Mouse (Mus musculus): Measurements from ENCODE around the gene Cacna2d3. TPM values are rescaled to one million over a fixed set of nuclear protein-coding genes. Genes with fewer than 3 reads are reported as not detected.

The Cacna2d3 gene
- total and polyA plus RNA-seq, 3 experiments: not detected

DNA sequence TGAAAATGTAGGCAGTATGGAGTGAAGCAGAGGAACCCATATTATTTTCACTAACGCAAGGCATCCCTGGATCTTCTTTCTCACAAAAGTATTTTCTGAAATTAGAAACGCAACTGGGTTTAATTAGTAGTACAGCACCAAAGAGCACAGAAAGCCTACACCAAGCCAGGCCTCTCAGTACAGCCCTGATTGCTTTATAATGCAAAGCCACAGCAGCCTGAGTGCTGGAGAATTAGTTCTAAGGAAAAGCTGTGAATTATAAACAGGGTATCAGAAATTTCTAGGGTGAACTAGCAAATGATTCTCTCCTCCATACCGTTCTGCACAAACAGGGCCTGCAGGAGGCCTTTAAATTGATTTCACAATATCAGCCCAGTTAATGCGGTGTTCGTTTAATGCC lies 380.9 kb downstream of the Cacna2d3 start:
- Histone ChIP-seq H3K4me1 (ENCODE audit: control insufficient read depth in 1 of 2, insufficient read depth in 2 of 2) (no peaks in the 10 kb centered on the region), H3K27ac (ENCODE audit: insufficient read depth, low read depth) (no peak overlapping the region), H3K4me2 (ENCODE audit: insufficient read depth, low read depth, poor library complexity, severe bottlenecking) (no peak overlapping the region), H3K4me3 (replicated peaks in 1 of 3; ENCODE audit: low read depth in 2 of 3, low read length in 2 of 3, poor library complexity in 1 of 3) (no peak overlapping the region), H3K9me3 (replicated peaks; ENCODE audit: low read length) (peaks cover 42% of the 10 kb centered on the region), H3K79me2 (replicated peaks; ENCODE audit: control insufficient read depth, extremely low read depth, insufficient read depth, poor library complexity, severe bottlenecking) (no peaks in the 10 kb centered on the region), H3K9ac (ENCODE audit: insufficient read depth, low read depth) (no peak overlapping the region), H3K36me3 (replicated peaks in 1 of 2; ENCODE audit: control insufficient read depth in 1 of 2, insufficient read depth in 1 of 2, low read length in 1 of 2) (no peaks in the 10 kb centered on the region), H3K27me3 (replicated peaks) (no peaks in the 10 kb centered on the region)
- in situ Hi-C loops (cut with MboI; ENCODE audit: low pct_ligation_motif_present, low pct_unique_long_range_greater_than_20kb, low sequenced_read_pairs): no loop called here
- no peak for DNase-seq (ENCODE audit: extremely low read depth)
- TF ChIP-seq MXI1 (IDR thresholded peaks at IDR 0.05; ENCODE audit: low read depth, low read length) (no peak), CTCF (conservative IDR thresholded peaks at IDR 0.05 in 1 of 2, IDR thresholded peaks at IDR 0.05 in 1 of 2; ENCODE audit: low read depth in 2 of 2, low read length in 2 of 2) (no peak)
- dilution Hi-C loops (cut with MboI; ENCODE audit: extremely low pct_ligation_motif_present, extremely low pct_unique_long_range_greater_than_20kb, low sequenced_read_pairs): no loop called here

DNA sequence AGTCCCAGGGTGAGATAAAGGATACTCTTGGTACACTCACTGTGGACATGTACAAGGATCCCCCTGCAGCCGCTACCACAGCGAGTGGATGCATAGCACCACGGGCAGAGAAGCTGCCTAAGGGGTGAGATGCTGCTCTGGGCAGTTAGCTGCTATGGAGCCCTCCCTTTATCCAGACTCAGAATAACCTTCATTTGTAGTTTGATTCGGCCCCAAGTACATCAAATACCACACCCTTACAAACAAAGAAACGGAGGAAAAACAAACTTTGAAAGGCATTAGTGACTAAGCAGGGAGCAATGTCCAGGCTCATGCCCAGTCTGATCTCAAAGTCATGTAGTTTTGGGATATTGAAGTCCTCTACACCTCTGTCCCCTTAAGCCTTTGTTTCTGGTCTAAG lies 386.8 kb downstream of the Cacna2d3 start:
- dilution Hi-C loops (cut with MboI; ENCODE audit: extremely low pct_ligation_motif_present, extremely low pct_unique_long_range_greater_than_20kb, low sequenced_read_pairs) (no loop called here), in situ Hi-C loops (cut with MboI; ENCODE audit: low pct_ligation_motif_present, low pct_unique_long_range_greater_than_20kb, low sequenced_read_pairs) (no loop called here)
- Histone ChIP-seq H3K4me1 (ENCODE audit: control insufficient read depth in 1 of 2, insufficient read depth in 2 of 2) (no peaks in the 10 kb centered on the region), H3K27ac (ENCODE audit: insufficient read depth, low read depth) (no peak overlapping the region), H3K4me3 (replicated peaks in 1 of 3; ENCODE audit: low read depth in 2 of 3, low read length in 2 of 3, poor library complexity in 1 of 3) (no peak overlapping the region), H3K36me3 (replicated peaks in 1 of 2; ENCODE audit: control insufficient read depth in 1 of 2, insufficient read depth in 1 of 2, low read length in 1 of 2) (no peaks in the 10 kb centered on the region), H3K79me2 (replicated peaks; ENCODE audit: control insufficient read depth, extremely low read depth, insufficient read depth, poor library complexity, severe bottlenecking) (no peaks in the 10 kb centered on the region), H3K9ac (ENCODE audit: insufficient read depth, low read depth) (no peak overlapping the region), H3K27me3 (replicated peaks) (no peaks in the 10 kb centered on the region), H3K9me3 (replicated peaks; ENCODE audit: low read length) (peaks cover 45% of the 10 kb centered on the region), H3K4me2 (ENCODE audit: insufficient read depth, low read depth, poor library complexity, severe bottlenecking) (no peak overlapping the region)
- no peak for DNase-seq (ENCODE audit: extremely low read depth)
- no peak for TF ChIP-seq USF2 (conservative IDR thresholded peaks at IDR 0.05; ENCODE audit: low read depth, low read length)
- no peak for TF ChIP-seq NRF1 (IDR thresholded peaks at IDR 0.05; ENCODE audit: low read depth, low read length)
- no peak for TF ChIP-seq ZMIZ1 (IDR thresholded peaks at IDR 0.05; ENCODE audit: low read depth, low read length)
- TF ChIP-seq KAT2A (IDR thresholded peaks at IDR 0.05; ENCODE audit: insufficient replicate concordance, low read length): no peak
- no peak for TF ChIP-seq POLR2A (IDR thresholded peaks at IDR 0.05; ENCODE audit: low read depth, low read length)
- TF ChIP-seq TBP (conservative IDR thresholded peaks at IDR 0.05; ENCODE audit: low read depth, low read length): no peak
- no peak for TF ChIP-seq POLR2AphosphoS2 (IDR thresholded peaks at IDR 0.05; ENCODE audit: low read depth, low read length)
- TF ChIP-seq NELFE (IDR thresholded peaks at IDR 0.05; ENCODE audit: low read depth, low read length): no peak
- no peak for TF ChIP-seq MAFK (IDR thresholded peaks at IDR 0.05; ENCODE audit: insufficient replicate concordance, low read length)
- TF ChIP-seq CHD1 (IDR thresholded peaks at IDR 0.05; ENCODE audit: low read depth, low read length): no peak
- TF ChIP-seq RCOR1 (conservative IDR thresholded peaks at IDR 0.05; ENCODE audit: low read depth, low read length): no peak
- TF ChIP-seq UBTF (IDR thresholded peaks at IDR 0.05; ENCODE audit: low read depth, low read length): no peak
- TF ChIP-seq JUND (conservative IDR thresholded peaks at IDR 0.05; ENCODE audit: low read depth, low read length): no peak
- TF ChIP-seq MAX (IDR thresholded peaks at IDR 0.05; ENCODE audit: low read length): no peak

DNA sequence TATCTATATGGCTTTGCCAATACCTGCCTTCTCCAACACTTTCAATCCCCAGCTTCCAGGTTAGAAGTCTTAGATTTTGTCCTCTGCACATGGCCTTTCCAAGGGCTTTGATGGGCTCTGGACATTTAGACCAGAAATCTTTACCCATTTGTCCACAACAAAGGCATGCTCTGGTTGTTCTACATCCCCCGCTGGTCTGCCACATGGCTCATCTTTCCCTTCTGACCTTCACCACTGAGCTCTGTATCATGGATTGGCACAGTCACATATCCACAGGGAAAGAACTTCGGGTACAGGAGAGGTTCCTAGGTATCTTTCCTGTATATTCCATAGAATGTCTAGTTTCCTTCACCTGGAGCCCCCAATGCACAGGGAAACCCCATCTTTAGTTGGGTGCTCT lies 387.4 kb downstream of the Cacna2d3 start:
- Histone ChIP-seq H3K4me1 (ENCODE audit: control insufficient read depth in 1 of 2, insufficient read depth in 2 of 2) (no peaks in the 10 kb centered on the region), H3K27me3 (replicated peaks) (no peaks in the 10 kb centered on the region), H3K4me2 (ENCODE audit: insufficient read depth, low read depth, poor library complexity, severe bottlenecking) (no peak overlapping the region), H3K79me2 (replicated peaks; ENCODE audit: control insufficient read depth, extremely low read depth, insufficient read depth, poor library complexity, severe bottlenecking) (no peaks in the 10 kb centered on the region), H3K9ac (ENCODE audit: insufficient read depth, low read depth) (no peak overlapping the region), H3K4me3 (replicated peaks in 1 of 3; ENCODE audit: low read depth in 2 of 3, low read length in 2 of 3, poor library complexity in 1 of 3) (no peak overlapping the region), H3K9me3 (replicated peaks; ENCODE audit: low read length) (peaks cover 43% of the 10 kb centered on the region), H3K36me3 (replicated peaks in 1 of 2; ENCODE audit: control insufficient read depth in 1 of 2, insufficient read depth in 1 of 2, low read length in 1 of 2) (no peaks in the 10 kb centered on the region), H3K27ac (ENCODE audit: insufficient read depth, low read depth) (no peak overlapping the region)
- TF ChIP-seq CTCF (conservative IDR thresholded peaks at IDR 0.05 in 1 of 2, IDR thresholded peaks at IDR 0.05 in 1 of 2; ENCODE audit: low read depth in 2 of 2, low read length in 2 of 2) (no peak), MXI1 (IDR thresholded peaks at IDR 0.05; ENCODE audit: low read depth, low read length) (no peak), JUND (conservative IDR thresholded peaks at IDR 0.05; ENCODE audit: low read depth, low read length) (no peak), RAD21 (IDR thresholded peaks at IDR 0.05; ENCODE audit: low read depth, low read length) (no peak), ELF1 (IDR thresholded peaks at IDR 0.05; ENCODE audit: low read depth, low read length) (no peak), MEF2A (IDR thresholded peaks at IDR 0.05; ENCODE audit: borderline replicate concordance, low read depth, low read length) (no peak), HCFC1 (IDR thresholded peaks at IDR 0.05; ENCODE audit: low read depth, low read length) (no peak)
- in situ Hi-C loops (cut with MboI; ENCODE audit: low pct_ligation_motif_present, low pct_unique_long_range_greater_than_20kb, low sequenced_read_pairs) (no loop called here), dilution Hi-C loops (cut with MboI; ENCODE audit: extremely low pct_ligation_motif_present, extremely low pct_unique_long_range_greater_than_20kb, low sequenced_read_pairs) (no loop called here)
- no peak for DNase-seq (ENCODE audit: extremely low read depth)

All from CH12.LX (cell line).